Mouse (Mus musculus) 3134 (cell line): ENCODE data around the gene Clic1.

Experiments used
- DNase-seq: peaks from one replicate; pipeline ENCODE4 v3.0.0-alpha.2; 2011; ENCODE audit warnings: low spot score; ENCODE audit not compliant: insufficient read length; ENCODE audit errors: extremely low read depth

The Clic1 gene

GRCm38 (mm10) chr17:35044904-35045806, 4.6 kb upstream of the Clic1 start:
- DNase-seq: no peak

GRCm38 (mm10) chr17:35045807-35046680, 3.7 kb upstream of the Clic1 start:
- DNase-seq: no peak

GRCm38 (mm10) chr17:35046681-35047455, 2.9 kb upstream of the Clic1 start, which contains the start of gene Msh5:
Msh5 (minus strand) TSS chr17:35046745.
- peak; percentile 100 for DNase-seq

GRCm38 (mm10) chr17:35047688-35048087, 2.1 kb upstream of the Clic1 start:
- no peak for DNase-seq

GRCm38 (mm10) chr17:35048149-35048931, 1.4 kb upstream of the Clic1 start:
- DNase-seq: no peak

- DNase-seq: no peak
Observed at GRCm38 (mm10) chr17:35048932-35049440, 780 bp upstream of the Clic1 start.

- DNase-seq: peak; percentile 85
Observed at GRCm38 (mm10) chr17:35050126-35050750, 472 bp downstream of the Clic1 start.

GRCm38 (mm10) chr17:35051156-35052086, 1.7 kb downstream of the Clic1 start:
- peak; percentile 81 for DNase-seq

GRCm38 (mm10) chr17:35052271-35052798, 2.6 kb downstream of the Clic1 start:
- no peak for DNase-seq

GRCm38 (mm10) chr17:35055691-35056495, 6.1 kb downstream of the Clic1 start:
- no peak for DNase-seq

GRCm38 (mm10) chr17:35057090-35057489, 7.3 kb downstream of the Clic1 start:
- DNase-seq: no peak

GRCm38 (mm10) chr17:35058316-35058715, 8.6 kb downstream of the Clic1 start:
- DNase-seq: no peak

- DNase-seq: peak; percentile 80
Observed at GRCm38 (mm10) chr17:35058911-35059892, 9.4 kb downstream of the Clic1 start, which contains the start of gene Ddah2. Ddah2 (plus strand) TSS chr17:35059035.

GRCm38 (mm10) chr17:35060071-35060470, 10.3 kb downstream of the Clic1 start:
- DNase-seq: no peak

GRCm38 (mm10) chr17:35060737-35061297, 11.1 kb downstream of the Clic1 start:
- DNase-seq: no peak
